Mouse (Mus musculus) adrenal gland, postnatal 4 days (tissue): ENCODE measurements around the gene Gm37240. TPM values are rescaled to one million over a fixed set of nuclear protein-coding genes. Genes with fewer than 3 reads are reported as not detected.

Experiments
- DNase-seq, 2 experiments: peaks; one replicate each; pipeline ENCODE4 v3.0.0; 2021 to 2022; ENCODE audit warnings: low spot score in 2 of 2, mixed read lengths in 2 of 2
- total RNA-seq, 2 experiments: library from RNA; stranded (reverse); gene quantifications; 2 replicates each; pipeline ENCODE4 v1.2.3; 2021

Gene Gm37240
- total RNA-seq, 2 experiments from 2014 or later = 8.0 to 8.3 TPM

DNA sequence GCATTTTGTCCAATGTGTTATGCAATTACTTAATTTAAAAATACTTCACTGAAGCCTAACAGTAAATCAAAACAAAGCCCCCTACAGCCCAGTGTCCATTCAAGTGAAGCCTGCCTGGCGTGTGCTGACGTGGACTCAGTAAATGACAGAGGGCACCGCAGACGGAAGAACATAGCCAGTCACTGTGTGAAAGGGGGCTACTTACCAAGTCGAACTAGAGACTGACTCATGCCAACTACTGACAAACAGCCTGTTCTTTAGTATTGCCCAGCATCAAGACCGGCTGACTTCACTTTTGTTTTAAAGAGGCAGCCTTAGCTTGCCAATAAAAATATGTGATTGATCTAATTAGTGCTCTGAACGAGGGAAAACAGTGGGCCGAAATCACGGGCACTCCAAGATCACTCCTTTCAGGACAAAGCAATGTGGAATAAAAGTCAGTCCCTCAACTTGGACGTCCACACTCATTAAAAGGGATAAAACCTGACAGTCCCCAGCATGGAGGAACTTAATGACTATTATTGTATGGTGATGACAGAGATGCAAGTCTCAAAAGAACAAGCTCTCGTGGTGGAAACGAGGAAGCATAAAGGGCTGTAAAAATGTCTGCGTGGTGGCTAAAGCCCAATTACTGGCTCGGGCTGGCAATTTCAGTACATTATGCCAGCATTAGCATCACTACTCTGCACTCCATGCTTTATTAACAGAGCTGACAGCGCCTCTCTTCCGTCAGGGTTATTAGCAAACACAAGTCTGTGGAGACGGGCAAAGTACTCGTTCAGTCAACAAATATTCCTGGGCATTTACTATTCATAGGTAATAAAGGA, 123.1 kb downstream of the Gm37240 start:
- no peak for DNase-seq

DNA sequence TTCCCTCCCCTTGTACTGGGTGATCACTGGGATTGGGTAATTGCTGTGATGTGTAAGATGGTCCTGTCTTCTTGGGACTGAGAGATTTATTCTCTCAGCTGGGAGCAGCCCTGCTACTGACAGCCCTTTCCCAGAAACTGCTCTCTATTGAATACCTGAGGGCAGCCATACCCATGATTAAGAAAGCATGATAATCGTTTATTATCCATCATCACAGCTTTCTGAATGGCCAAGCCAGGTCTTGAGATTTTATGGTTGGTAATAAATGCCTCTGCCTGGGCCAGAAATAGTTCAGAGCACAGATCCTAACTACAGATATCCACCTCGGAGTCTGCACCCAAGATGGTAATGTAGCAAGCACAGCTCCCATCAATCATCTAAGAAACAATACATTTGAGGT, 129.4 kb downstream of the Gm37240 start:
- no peak for DNase-seq

DNA sequence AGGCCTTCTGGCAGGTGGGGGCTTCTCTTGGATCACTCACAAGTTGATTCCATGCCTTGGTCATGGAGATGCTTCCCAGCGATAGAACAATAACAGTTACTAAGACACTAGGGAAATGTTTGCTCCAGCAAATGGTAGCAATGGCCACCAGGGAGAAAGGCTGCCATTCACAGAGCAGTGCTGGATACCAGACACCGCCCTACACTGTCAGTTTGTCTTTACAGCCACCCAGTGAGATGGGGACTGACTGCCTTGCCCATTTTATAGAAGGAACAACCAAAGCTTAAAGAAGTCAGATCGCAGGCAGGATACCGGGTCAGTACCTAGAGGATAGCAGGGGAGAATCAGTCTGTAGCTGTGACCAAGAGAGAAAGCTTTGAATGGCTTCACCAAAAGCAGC, 129.9 kb downstream of the Gm37240 start:
- no peak for DNase-seq

DNA sequence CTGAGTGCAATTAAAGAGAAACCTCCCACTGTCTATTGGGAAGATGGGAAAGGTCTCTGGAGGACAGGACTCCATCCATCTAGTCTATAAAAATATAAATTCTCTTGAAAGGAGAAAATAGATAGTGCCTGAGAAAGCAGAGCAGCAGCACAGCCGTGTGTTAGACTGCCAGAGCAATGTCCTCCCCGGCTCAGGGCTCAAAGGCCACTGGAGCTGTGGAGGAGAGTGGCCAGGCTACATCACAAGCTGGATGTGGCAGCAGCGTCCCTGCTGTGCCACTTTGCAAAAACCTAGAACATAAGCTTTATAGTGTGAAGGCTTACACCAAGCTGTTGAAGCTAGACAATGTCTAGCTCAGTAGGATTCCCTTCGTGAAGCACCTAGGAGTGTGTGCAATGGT, 138.0 kb downstream of the Gm37240 start:
- no peak for DNase-seq

DNA sequence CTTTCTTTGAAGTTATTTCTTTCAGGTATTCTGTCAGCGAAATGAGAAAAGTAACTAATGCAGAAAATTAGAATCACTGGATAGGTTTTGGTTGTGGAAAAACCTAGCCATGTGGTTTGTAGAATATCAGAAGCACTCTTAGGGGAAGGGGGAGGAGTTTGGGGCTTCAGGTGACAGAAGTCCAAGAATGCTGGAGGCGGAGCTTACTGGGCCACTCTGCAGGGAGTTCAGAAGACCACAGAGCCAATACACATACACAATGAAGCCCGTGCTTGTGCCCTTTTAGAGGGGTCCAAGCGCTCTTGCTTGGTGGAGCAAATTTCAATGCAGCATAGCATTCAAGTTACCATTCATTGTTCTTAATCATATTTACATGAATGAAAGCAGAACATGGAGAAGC, 138.5 kb downstream of the Gm37240 start:
- DNase-seq = no peak

DNA sequence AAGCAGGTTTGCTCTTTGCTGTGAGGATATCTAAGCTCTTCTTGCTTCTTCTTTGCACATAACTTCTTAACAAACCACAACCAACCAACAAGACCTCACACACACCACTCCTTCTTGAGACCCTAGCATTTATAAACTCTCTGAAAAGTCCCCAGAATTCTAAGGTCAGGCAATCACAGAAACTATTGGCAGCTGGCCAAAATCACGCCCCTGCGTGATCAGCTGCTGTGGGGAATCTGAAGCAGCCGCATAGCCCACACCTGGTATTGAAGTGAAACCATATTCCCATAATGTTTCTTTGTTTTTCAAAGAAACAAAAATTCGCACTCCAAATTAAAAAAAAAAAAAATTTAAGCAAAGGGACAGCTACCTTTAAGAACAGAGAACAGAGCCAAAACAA, 141.2 kb downstream of the Gm37240 start:
- DNase-seq = no peak

DNA sequence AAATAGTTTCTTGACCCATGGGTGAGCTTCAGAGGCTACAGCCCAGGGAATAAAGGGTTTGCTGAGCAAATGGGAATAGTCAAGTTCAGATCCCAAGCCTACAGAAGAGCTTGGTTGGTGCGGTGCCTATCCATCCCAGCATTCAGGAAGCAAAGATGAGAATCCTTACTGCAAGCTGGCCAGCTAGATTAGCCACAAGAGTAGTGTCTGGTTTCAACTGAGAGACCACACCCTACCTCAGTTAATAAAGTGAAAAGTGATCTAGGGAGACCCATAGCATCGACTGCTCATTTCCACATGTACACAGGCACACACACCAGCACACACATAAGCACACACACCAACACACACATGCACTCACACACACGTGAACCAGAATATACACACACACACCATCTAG, 145.6 kb downstream of the Gm37240 start:
- DNase-seq = no peak

DNA sequence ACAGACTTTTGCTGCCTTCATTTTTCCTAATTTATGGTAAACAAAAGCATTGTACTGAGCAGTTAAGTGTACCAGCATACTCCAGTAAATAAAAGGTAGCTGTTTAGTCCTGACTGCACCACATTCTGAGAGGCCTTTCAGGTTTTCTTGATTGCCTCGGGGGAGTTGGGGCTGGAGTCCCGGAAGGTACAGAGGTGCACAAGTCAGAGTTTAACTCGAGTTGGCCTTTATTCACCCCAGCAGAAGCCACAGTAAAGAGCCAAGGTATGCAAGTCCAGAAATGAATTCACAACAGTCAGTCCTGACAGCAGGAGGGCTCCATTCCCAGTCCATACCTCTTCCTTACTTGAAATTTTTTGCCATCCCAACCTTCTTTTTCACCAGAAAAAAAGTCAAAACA, 148.7 kb downstream of the Gm37240 start:
- DNase-seq = no peak

DNA sequence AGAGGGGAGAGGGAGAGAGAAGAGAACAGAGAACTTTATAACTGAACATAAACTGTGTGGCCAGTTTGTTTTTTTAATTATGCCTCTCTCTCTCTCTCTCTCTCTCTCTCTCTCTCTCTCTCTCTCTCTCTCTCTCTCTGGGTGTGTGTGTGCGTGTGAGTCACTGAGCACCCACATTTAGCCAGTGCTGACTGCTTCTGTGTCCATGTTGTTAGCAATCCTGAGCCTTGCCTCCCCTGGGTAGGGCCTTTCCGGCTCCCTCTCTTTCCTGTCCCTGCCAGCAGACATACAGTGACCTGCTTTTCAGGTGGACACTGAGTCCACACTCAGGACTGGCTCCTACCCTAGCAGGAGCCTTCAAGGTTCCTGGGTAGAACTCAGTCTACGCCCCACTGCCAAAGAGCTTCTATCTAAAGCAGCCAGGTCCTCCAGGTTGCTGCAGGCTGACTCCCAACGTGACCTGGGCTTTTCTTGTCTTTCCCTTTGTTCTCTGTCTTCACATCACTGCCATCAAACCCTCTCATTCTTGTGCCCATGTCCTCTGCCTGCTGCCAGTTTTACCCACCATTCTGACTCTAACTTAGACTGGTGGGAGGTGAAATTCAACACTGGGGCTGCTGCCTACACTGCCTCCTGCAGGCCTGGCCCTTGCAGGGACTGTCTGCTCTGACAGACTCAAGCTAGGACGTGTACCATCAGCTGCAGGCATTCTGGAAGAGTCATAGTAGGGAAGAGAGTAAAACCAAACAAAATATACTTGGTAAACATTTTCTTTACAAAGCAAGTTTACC, 153.2 kb downstream of the Gm37240 start:
- DNase-seq = no peak

DNA sequence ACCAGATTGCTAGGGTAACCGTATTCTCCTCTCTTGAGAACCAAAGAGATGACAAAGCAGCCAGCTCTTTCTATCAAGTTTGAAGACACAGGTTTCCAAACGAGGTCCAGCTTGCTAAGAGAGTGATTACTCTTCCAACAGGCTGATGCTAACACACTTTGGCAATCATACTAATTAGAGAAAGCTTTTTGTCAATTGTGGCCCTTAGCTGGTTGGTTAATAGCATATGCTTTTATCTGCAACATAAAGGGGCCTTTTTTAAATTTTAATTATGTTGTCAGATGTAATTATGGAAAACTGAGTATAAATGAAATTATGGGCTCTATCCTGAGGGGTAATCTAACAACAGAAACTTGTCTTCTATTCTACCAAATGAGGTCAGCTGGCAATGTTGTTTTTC, 160.1 kb downstream of the Gm37240 start:
- no peak for DNase-seq

DNA sequence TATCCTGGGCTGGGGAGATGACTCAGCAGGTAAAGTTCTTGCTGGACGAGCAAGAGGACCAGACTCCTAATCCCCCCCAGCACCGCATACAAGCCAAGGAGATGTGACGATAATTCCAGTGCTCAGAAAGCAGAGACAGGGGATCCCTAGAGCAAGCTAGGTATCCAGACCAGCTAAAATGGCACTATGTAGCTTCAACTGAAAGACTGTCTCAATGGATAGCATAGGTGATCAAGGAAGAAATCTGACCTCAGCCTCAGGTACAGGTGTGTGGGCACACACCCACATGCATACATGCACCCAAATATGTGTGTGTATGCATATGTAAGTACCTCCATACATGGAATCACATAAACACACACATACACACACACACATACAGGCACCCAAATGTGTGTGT, 161.3 kb downstream of the Gm37240 start:
- no peak for DNase-seq

DNA sequence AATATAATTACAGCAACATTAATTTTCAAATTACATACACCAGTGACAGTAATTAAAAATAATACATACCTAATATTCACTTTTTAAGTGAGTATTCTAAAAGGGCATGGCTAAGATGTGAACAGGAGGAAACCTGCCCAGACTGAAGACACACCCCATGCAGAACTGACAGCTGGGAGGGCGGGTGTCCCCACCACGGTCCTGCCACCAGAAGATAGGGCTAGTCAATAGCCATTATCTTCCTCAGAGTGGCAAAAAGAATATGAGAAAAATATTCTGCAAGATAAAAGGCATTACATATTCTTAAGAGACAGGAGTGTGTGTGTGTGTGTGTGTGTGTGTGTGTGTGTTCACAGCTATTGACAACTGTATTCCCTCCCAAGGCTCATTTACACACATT, 162.2 kb downstream of the Gm37240 start:
- no peak for DNase-seq

DNA sequence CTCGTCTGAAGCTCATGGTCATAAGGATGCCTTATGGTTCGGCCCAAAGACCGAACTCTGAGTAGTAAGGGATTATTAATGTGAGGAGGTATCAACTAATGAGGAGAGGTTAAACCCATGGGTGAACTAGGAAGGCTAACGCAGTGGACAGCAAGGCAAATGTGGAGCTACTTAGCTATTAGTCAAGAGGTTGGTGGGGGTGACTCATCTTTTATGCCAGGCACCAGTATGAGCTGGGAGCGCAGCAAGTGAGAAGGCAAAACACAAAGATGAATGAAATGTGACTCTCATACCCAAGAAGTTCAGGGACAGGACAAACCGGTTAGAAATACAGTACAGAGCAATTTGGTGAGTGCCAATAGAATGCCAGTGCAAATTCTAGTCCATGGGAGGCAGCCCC, 164.7 kb downstream of the Gm37240 start:
- DNase-seq = no peak

DNA sequence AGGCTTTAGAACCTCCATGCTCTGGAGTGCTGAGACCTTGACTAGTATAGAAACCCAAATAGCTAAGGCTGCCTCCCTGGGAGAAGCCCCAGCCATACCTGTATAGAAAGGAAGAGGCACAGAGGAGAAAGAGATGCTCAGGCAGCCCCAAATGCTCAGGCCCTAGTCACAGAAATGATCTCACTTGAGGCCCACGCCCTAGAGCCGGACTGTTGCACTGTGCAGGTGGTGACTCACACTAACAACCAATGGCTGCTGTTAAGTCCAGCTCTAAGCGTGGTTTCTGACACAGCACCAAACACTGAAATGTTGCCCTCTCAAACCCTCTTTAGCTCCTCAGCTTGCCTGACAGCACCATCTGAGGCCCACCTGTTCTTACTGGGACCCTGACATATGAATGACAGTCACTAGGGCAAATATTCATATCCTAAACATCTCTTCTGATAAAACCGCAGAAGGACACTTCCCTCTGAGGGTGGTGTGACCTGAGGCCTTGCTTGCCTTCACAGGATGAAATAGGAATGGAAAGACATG, 171.5 kb downstream of the Gm37240 start:
- no peak for DNase-seq

DNA sequence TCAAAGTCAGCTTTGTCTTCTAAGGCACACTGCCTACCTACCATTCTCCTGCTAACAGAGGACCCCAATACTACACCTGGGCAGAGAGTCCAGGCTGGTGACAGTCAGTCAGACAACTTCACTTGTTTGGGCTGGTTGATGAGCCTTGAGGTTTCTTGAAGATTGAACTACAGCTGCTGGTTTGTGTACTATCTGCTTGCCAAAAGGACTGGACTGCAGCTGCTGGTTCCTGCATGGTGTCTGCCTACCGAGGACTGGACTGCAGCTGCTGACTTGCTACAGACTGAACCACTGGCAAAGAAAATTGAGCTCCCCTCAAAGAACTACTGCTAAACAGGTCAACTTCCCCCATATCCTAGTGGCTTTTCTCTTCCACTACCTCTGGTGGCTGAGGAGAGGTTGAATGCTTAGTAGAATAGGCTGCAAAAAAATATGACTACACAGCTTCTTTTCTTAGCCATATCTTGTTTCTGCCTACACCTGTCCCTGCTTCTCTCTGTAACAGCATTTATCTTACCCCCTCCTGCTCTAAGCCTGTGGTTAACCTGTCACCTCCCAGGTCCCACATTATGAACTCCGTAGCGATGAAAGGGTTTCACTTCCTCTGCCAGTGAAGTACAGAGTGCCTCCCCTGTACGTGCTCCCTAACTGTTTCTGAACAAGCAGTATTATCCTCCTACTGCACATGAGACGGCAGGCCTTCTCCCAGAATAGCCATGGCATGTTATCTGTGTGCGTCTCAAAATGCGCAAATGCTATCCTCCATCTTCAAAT, 173.2 kb downstream of the Gm37240 start:
- DNase-seq = no peak

DNA sequence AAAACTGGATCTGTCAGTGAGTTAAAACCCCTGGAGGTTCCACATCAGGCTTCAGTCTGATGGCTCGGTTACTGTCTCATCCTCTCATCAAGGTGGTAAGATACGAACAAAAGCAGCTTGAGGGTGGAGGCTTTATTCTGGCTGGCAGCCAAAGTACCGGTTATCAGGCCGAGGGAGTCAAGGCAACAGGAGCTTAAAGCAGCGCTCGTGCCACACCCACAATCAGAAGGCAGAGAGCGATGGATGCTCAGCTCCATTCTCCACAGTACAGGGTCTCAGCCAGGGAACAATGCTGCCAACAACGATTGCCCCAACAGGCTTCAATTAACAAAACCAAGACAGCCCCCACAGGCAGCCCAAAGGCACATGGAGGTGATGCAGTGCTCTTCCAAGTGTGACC, 176.6 kb downstream of the Gm37240 start:
- DNase-seq = no peak

DNA sequence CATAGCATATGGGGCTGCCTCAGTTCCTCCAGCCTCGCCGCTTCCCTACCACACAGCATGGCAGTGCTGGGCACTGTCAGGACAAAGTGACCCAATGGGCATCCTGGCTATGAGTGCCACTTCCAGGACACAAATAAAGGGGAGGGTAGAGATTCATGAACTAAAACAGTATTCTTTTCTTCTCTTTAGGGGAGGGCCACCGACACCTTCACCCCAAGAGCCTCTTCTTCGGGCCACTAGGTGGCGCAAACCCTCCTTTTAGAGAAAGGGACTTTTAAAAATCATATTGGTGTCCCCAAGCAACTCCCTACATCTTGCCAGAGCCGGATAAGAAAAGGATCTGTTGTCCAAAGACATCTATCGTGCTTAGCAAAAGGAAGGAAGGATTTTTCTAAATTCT, 179.9 kb downstream of the Gm37240 start:
- DNase-seq = no peak

DNA sequence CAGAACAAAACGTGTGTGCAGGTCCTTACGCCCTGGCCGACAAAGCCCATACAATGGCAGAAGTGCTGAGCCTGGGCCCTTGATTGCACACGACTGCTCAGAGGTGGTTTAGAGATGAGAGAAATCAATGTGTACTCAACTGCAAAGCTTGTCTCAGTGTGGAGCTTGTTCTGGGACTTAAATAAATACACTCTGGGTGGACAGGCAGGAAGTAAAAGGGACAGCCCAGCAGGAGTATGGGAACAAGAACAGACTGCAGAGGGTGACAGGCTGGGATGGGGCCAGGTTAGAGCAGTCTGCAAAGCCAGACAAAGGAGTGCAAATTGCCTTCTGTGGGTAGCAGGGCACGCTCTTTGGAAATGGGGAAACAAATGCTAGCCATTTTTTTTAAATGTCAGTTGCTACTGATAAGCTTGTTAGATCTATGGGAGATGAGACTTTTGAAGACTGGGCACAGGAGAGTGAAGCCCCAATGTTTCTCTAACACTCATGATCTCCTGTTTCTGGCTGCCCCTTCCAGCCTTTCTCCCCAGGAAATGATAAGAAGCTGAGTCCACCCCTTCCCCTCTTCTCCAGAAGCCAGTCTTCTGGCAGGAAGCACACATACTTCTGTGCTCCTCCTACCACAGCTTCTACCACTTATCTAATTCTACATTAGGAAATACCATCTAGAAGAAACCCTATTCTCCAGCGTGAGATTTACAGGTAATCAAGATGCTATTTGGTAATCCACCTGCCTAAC, 184.0 kb downstream of the Gm37240 start:
- DNase-seq = no peak

DNA sequence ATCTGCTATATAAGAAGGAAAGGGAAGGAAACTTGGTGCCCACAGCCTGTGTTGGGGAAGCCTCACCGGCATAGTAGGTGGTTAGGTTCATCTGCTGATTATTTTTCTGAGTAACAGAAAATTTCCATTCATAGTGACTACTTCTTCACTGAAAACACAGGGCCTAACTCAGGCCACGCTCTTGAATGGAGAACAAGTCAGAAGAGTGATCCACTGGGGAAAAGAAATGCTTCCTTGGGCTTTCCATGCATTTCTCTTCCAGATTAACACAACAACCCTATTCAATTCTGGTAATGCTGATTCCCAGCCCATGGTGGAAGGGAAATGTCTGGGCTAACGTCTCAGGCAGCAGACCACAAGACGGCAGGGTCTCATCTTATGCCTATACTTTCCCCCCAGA, 188.8 kb downstream of the Gm37240 start:
- DNase-seq = no peak

DNA sequence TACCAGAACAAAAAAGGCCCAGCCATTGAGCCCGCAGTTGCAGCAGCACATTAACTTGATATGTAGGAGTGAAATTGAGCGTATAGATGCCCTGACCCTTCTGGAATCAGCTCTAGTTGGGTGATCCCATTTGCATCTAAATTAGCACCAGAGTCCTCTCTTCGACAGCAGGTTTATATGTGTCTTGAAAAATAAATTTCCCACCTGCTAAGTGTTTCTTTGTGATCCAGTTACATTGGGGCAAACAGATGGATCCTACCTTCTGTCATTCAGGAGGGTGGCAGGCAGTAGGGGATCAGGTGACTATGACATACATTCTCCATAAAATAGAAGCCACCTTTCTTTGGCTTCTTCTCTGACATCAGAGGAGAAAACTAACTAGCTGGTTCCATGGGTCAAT, 192.3 kb downstream of the Gm37240 start:
- no peak for DNase-seq

DNA sequence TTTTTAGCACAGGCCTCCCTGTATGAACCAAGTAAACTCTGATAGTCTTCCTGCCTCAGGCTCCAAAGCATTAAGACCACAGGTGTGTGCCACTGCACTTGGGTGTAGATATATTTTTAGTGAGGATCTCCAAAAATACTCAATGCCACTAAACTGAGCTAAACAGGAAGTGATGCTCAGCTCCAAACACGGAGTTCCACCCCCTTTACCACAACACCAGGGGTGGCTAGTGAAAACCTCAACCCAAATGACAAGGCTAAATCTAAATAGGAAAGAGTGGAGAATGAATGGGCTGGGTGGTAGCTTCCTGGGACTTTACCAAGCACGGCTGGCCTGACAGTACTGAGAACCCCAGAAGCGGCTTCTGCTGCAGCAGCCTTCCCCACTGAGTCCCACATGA, 194.3 kb downstream of the Gm37240 start:
- DNase-seq = no peak
